Mouse (Mus musculus) heart, embryonic 12.5 days (tissue): ENCODE results near the gene Tbc1d9. TPM values are rescaled to one million over a fixed set of nuclear protein-coding genes. Genes with fewer than 3 reads are reported as not detected.
"Not testable (repeated sequence)": the region's sequence is repeated elsewhere in the genome, so short reads cannot be mapped to it uniquely, and the experiment has no call there.

Experiments used
- ATAC-seq: fragments of 200-750 bp; cut with Nextera tagmentation; 2 replicates; pipeline ENCODE4 v1.8.0; 2017; ENCODE audit warnings: moderate TSS enrichment, moderate library complexity; ENCODE audit not compliant: insufficient number of reproducible peaks, low FRiP score
- H3K27ac ChIP-seq: fragments of 300-500 bp; sonication (generic); 2 replicates; pipeline ENCODE4 v1.5.1; 2016; ENCODE audit warnings: mild to moderate bottlenecking, moderate library complexity; ENCODE audit not compliant: poor library complexity, severe bottlenecking
- H3K27me3 ChIP-seq: fragments of 300-500 bp; sonication (generic); replicated peaks from 2 replicates; pipeline ENCODE4 v1.6.1; 2016; ENCODE audit warnings: mild to moderate bottlenecking, moderate library complexity
- H3K36me3 ChIP-seq: fragments of 300-500 bp; sonication (generic); 2 replicates; pipeline ENCODE4 v1.6.1; 2016; ENCODE audit warnings: mild to moderate bottlenecking, moderate library complexity
- H3K4me1 ChIP-seq: fragments of 300-500 bp; sonication (generic); replicated peaks from 2 replicates; pipeline ENCODE4 v1.6.1; 2016; ENCODE audit warnings: mild to moderate bottlenecking
- H3K4me2 ChIP-seq: fragments of 300-500 bp; sonication (generic); 2 replicates; pipeline ENCODE4 v1.6.1; 2016; ENCODE audit warnings: mild to moderate bottlenecking, moderate library complexity
- H3K4me3 ChIP-seq: fragments of 300-500 bp; sonication (generic); 2 replicates; pipeline ENCODE4 v1.5.1; 2016; ENCODE audit warnings: mild to moderate bottlenecking
- H3K9ac ChIP-seq: fragments of 300-500 bp; sonication (generic); 2 replicates; pipeline ENCODE4 v1.6.1; 2016; ENCODE audit warnings: mild to moderate bottlenecking, moderate library complexity
- H3K9me3 ChIP-seq: fragments of 300-500 bp; sonication (generic); replicated peaks from 2 replicates; pipeline ENCODE4 v1.6.1; 2016; ENCODE audit warnings: mild to moderate bottlenecking, moderate library complexity
- WGBS: fragments of 180-500 bp; shearing (Covaris S2); methylation state at CpG from one replicate; pipeline ENCODE4 v1.1.7; 2016; 5-methylcytosine and 5-hydroxymethylcytosine counted together
- polyA plus RNA-seq: library from polyadenylated mRNA; unstranded; fragments of >200 nt; fragmentation: Nextera tagmentation; extraction: Ambion mirVana; gene quantifications from 2 replicates; pipeline ENCODE4 v1.2.1, GENCODE M21; 2016

The Tbc1d9 gene
- polyA plus RNA-seq, 1 experiment from 2014 or later, result 1.4 TPM

DNA sequence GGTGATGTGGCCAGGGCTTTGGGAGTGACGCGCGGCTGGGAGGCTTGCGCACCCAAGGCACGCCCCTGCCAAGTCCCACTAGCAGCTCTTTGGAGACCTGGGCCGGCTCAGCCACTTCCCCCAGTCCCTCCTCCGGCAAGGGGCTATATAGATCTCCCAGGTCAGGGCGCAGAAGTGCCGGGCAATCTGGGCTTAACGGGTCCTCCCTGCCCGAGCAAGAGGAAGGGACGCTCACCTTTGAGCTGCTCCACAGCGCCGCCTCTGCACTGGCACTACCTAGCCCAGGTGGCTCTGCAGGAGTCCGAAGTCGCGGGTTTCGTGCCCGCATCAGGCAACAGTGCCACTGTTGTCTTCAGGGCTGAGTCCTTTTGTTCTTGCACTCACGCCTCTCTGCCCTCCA is 125.0 kb downstream of the Tbc1d9 start, which contains the start of gene Ucp1:
Gene Ucp1 (plus strand): TSS at position 177 of the 400 bp plus-strand sequence.
- peak within 1 kb of the TSS; percentile 41 for H3K4me3 ChIP-seq
- H3K27me3 ChIP-seq, result peaks cover 46% of the 10 kb centered on the region
- peaks cover 8% of the 10 kb centered on the region for H3K4me1 ChIP-seq
- ATAC-seq, result no peak
- H3K9me3 ChIP-seq, result no peaks in the 10 kb centered on the region
- no peak within 1 kb of the TSS for H3K9ac ChIP-seq
- WGBS, result 3% methylated on average over 18 of the region's 20 CpGs
- no peak within 1 kb of the TSS for H3K27ac ChIP-seq
- peak within 1 kb of the TSS; percentile 73 for H3K4me2 ChIP-seq
- H3K36me3 ChIP-seq, result no peaks in the 10 kb centered on the region

DNA sequence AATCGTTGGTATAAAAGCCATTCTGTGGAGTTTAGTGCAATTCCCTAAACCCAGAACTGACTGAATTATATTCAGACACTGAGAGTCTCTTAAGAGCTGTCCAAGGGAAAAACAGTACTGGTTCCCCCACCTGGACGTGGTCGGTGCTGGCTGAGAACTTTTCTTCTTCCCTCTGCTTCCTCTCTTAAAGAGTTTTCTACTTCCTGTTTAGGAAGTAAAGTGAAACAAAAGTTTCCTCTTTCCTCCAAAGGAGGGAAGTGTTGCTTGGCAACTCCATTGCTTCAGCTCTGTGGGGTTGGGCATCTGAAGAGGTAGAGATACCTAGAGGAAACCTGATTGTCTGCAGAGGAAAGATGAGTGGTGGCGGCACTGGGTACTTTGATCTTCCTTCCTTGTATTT is 132.2 kb downstream of the Tbc1d9 start:
- 61% methylated on average over 4 of the region's 4 CpGs for WGBS
- H3K36me3 ChIP-seq, result no peaks in the 10 kb centered on the region
- H3K9me3 ChIP-seq, result no peaks in the 10 kb centered on the region

DNA sequence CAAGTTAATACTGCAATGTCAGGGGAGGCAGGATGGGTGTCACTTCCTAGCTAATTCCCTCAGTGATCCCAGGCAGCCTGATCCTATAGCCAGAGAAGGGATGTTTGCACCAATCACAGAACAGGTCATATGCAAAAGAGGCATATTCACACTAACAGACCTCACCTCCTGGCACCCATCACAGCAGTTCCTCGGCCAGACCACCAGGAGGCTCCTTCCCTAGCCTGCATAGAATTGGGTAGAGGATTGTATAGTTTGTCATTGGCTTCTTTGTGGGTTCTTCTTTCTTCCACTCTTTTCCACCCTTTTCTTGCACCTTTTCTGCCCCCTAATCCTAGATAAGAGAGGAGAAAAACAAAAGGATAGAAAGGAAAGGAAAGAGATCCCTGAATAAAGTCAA is 135.0 kb downstream of the Tbc1d9 start:
- H3K9ac ChIP-seq, result no peak overlapping the region
- H3K36me3 ChIP-seq, result no peaks in the 10 kb centered on the region
- ATAC-seq, result no peak
- 44% methylated on average over 1 of the region's 1 CpGs for WGBS
- no peaks in the 10 kb centered on the region for H3K4me1 ChIP-seq
- H3K4me2 ChIP-seq, result no peak overlapping the region
- H3K27me3 ChIP-seq, result no peaks in the 10 kb centered on the region
- H3K27ac ChIP-seq, result no peak overlapping the region
- H3K9me3 ChIP-seq, result no peaks in the 10 kb centered on the region
- no peak overlapping the region for H3K4me3 ChIP-seq

More for the DNA sequence above, 132.2 kb downstream of the Tbc1d9 start:
- Histone ChIP-seq H3K4me3 (no peak overlapping the region), H3K4me2 (no peak overlapping the region), H3K9ac (no peak overlapping the region), H3K27ac (no peak overlapping the region), H3K4me1 (no peaks in the 10 kb centered on the region), H3K27me3 (no peaks in the 10 kb centered on the region)
- no peak for ATAC-seq

GRCm38 (mm10) chr8:83304946-83305345 is 139.8 kb downstream of the Tbc1d9 start:
- H3K27ac ChIP-seq, result no peak overlapping the region
- H3K4me2 ChIP-seq, result no peak overlapping the region
- no peaks in the 10 kb centered on the region for H3K9me3 ChIP-seq
- H3K27me3 ChIP-seq, result no peaks in the 10 kb centered on the region
- ATAC-seq, result no peak
- no peaks in the 10 kb centered on the region for H3K4me1 ChIP-seq
- H3K36me3 ChIP-seq, result no peaks in the 10 kb centered on the region
- 89% methylated on average over 1 of the region's 1 CpGs for WGBS
- H3K4me3 ChIP-seq, result no peak overlapping the region
- no peak overlapping the region for H3K9ac ChIP-seq

- no peak for ATAC-seq
- 0 out of 2 replicates have a peak, but pooled peaks cover 3% of the 10 kb centered on the region for H3K36me3 ChIP-seq
- H3K4me3 ChIP-seq, result no peak overlapping the region
- no peaks in the 10 kb centered on the region for H3K4me1 ChIP-seq
- H3K4me2 ChIP-seq, result no peak overlapping the region
- no peak overlapping the region for H3K27ac ChIP-seq
- no peaks in the 10 kb centered on the region for H3K9me3 ChIP-seq
- H3K9ac ChIP-seq, result no peak overlapping the region
- no peaks in the 10 kb centered on the region for H3K27me3 ChIP-seq
- WGBS, result 83% methylated on average over 6 of the region's 6 CpGs
Measured at GRCm38 (mm10) chr8:83309836-83310235, 144.7 kb downstream of the Tbc1d9 start.

DNA sequence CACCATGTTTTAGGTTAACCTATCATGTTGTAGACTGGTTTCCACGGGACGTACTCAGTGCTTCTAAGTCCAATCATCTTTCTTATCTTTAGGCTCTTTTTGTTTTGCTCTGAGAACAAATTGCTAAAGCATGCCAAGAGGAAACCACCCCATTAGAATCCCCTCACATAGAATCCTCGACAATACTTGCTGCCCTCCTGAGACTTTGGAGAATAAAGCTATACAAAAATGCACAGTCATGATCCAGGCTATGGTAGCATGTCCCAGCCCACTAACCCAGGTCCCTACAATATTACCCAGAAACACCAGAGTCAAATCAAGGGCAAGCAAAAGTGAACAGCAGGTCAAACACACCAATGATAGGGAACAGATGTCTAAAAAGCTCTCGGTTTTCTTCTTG is 149.9 kb downstream of the Tbc1d9 start:
- H3K36me3 ChIP-seq, result peaks cover 35% of the 10 kb centered on the region
- WGBS, result 72% methylated on average over 4 of the region's 4 CpGs

GRCm38 (mm10) chr8:83315691-83316090 is 150.5 kb downstream of the Tbc1d9 start:
- Histone ChIP-seq H3K27ac (no peak overlapping the region), H3K36me3 (peaks cover 38% of the 10 kb centered on the region), H3K4me3 (no peak overlapping the region), H3K9ac (no peak overlapping the region), H3K4me1 (no peaks in the 10 kb centered on the region), H3K9me3 (no peaks in the 10 kb centered on the region), H3K4me2 (no peak overlapping the region), H3K27me3 (no peaks in the 10 kb centered on the region)
- no peak for ATAC-seq
- WGBS, result 81% methylated on average over 2 of the region's 2 CpGs

More for the DNA sequence above, 149.9 kb downstream of the Tbc1d9 start:
- not testable (repeated sequence) for ATAC-seq, H3K9ac ChIP-seq, H3K4me3 ChIP-seq, H3K4me2 ChIP-seq, H3K4me1 ChIP-seq, H3K27me3 ChIP-seq, H3K27ac ChIP-seq, H3K9me3 ChIP-seq

- no peak for ATAC-seq
- Histone ChIP-seq H3K9me3 (no peaks in the 10 kb centered on the region), H3K27me3 (no peaks in the 10 kb centered on the region), H3K4me3 (no peak overlapping the region), H3K36me3 (peaks cover 49% of the 10 kb centered on the region), H3K4me1 (no peaks in the 10 kb centered on the region), H3K27ac (no peak overlapping the region), H3K9ac (no peak overlapping the region), H3K4me2 (no peak overlapping the region)
- 73% methylated on average over 3 of the region's 3 CpGs for WGBS
Measured at GRCm38 (mm10) chr8:83320543-83320942, 155.4 kb downstream of the Tbc1d9 start.

GRCm38 (mm10) chr8:83322374-83322773 is 157.2 kb downstream of the Tbc1d9 start:
- WGBS, result 82% methylated on average over 6 of the region's 6 CpGs

More at GRCm38 (mm10) chr8:83322374-83322773, 157.2 kb downstream of the Tbc1d9 start:
- H3K4me2 ChIP-seq, result no peak overlapping the region
- H3K9ac ChIP-seq, result no peak overlapping the region
- H3K4me1 ChIP-seq, result no peaks in the 10 kb centered on the region
- H3K27ac ChIP-seq, result no peak overlapping the region
- H3K4me3 ChIP-seq, result no peak overlapping the region
- no peak for ATAC-seq
- peaks cover 41% of the 10 kb centered on the region for H3K36me3 ChIP-seq
- no peaks in the 10 kb centered on the region for H3K9me3 ChIP-seq
- H3K27me3 ChIP-seq, result no peaks in the 10 kb centered on the region

Other genes with a start within 250 kb of the Tbc1d9 start
- gene Gm10645, start 818 bp downstream of the Tbc1d9 start, polyA plus RNA-seq, result 0.64 and 1.1 TPM in 2 replicates
- gene Ucp1, start 125.0 kb downstream of the Tbc1d9 start, polyA plus RNA-seq, result not detected in 2 replicates
- gene Elmod2, start 167.1 kb downstream of the Tbc1d9 start, polyA plus RNA-seq, result 14.8 and 16.1 TPM in 2 replicates
- not detected in 2 replicates for gene Mgat4d, start 183.1 kb downstream of the Tbc1d9 start, polyA plus RNA-seq
- gene Clgn, start 224.5 kb downstream of the Tbc1d9 start, polyA plus RNA-seq, result 0.14 TPM in 1 of 2 replicates, not detected in the other